Mouse (Mus musculus) kidney, adult 2 months (tissue): ENCODE measurements around the gene Hes3.

Source experiments
- CTCF ChIP-seq: fragments of 200-500 bp; conservative IDR thresholded peaks from 2 replicates; pipeline ENCODE4 v1.5.1; 2011; ENCODE audit warnings: low read depth, mild to moderate bottlenecking, control low read depth, low read length, moderate library complexity, mixed read lengths; ENCODE audit not compliant: insufficient read depth, insufficient read length
- POLR2A ChIP-seq: fragments of 200-500 bp; IDR thresholded peaks from one replicate; pipeline ENCODE4 v1.6.1; 2011; ENCODE audit warnings: low read depth, low read length, control low read depth

- TF ChIP-seq POLR2A (no peak), CTCF (no peak)
Observed at GRCm38 (mm10) chr4:152304685-152305084, 13.2 kb upstream of the Hes3 start.
